Mouse (Mus musculus) stomach, postnatal 0 days (tissue): ENCODE measurements around the gene Smg6.

Source experiments
- CTCF ChIP-seq: IDR thresholded peaks from 2 replicates; pipeline ENCODE4 v1.5.1; 2016; ENCODE audit warnings: antibody characterized with exemption, low read depth, mild to moderate bottlenecking, moderate library complexity
- EP300 ChIP-seq: optimal IDR thresholded peaks from 2 replicates; pipeline ENCODE3; 2016; ENCODE audit warnings: antibody characterized with exemption

GRCm38 (mm10) chr11:74960031-74960551, 34.5 kb downstream of the Smg6 start:
- no peak for TF ChIP-seq EP300
- TF ChIP-seq CTCF: no peak
